Mouse (Mus musculus): ENCODE results near the gene Zfp689.

- TF ChIP-seq POU5F1 (IDR thresholded peaks at IDR 0.05; ENCODE audit: borderline replicate concordance, low read length) = no peak
- no peak for TF ChIP-seq CTCF (conservative IDR thresholded peaks at IDR 0.05; ENCODE audit: low read length)
Observed at GRCm38 (mm10) chr7:127425911-127426310, 23.0 kb downstream of the Zfp689 start.
